Mouse (Mus musculus): ENCODE results near the gene Cdc42bpb. TPM values are rescaled to one million over a fixed set of nuclear protein-coding genes. Genes with fewer than 3 reads are reported as not detected.

The Cdc42bpb gene
- total RNA-seq, 1 experiment from 2014 or later = 2.4 TPM

DNA sequence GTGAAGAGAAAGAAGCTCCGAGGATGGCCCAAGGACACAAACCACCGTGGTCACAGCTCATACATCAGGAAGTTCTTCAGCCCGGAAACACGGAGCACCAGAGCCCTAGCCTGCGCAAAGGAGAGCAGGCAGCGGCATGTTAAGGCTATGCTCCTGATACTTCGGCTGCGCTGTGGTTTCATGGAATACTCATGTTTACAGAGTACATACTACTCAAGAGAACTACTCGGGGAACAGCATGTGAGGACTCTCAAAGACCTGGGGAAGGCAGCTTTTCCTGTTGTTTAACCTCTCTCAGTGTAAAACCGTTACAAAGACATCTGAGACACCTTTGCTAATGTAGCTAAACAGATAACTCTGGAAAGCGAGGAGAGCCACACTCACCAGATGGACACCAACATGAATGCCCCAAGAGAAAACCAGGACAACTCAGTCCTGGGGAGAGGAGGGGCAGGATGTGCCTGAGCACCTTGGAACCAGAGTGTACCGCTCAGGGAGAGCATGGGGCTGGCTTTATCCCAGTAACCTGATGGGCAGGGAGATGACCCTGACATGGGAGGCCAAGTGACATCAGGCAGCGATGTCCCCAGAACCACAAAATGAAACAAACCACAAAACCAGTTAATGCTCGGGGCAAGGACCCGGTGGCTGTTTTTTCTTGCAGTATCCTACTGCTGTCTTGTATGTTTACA is 27.8 kb downstream of the Cdc42bpb start:
- ATAC-seq (replicated peaks; ENCODE audit: low read depth, poor library complexity, severe bottlenecking) = no peak

GRCm38 (mm10) chr12:111343956-111344355 is 33.6 kb downstream of the Cdc42bpb start:
- ATAC-seq (replicated peaks; ENCODE audit: low read depth, poor library complexity, severe bottlenecking) = no peak

DNA sequence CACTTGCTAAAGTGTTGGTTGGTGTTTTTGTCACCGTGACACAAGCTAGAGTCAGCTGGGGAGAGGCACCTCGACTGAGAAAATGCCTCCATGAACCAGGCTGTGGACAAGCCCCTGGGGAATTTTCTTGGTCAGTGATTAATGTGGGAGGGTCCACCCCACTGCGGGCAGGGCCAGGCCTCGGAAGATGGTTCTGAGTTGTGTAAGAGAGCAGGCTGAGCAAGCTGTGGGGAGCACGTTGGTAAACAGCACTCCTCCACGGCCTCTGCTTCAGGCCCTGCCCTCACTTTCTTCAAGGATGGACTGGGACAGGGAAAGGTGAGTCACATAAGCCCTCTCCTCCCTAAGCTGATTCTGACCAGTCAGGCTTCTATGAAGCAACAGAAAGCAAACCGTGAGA is 36.8 kb downstream of the Cdc42bpb start:
- ATAC-seq (replicated peaks; ENCODE audit: low read depth, poor library complexity, severe bottlenecking) = no peak

- peak; percentile 34; the same call in 1 of the 2 replicates for ATAC-seq (replicated peaks; ENCODE audit: low read depth, poor library complexity, severe bottlenecking)
Observed at GRCm38 (mm10) chr12:111337864-111338354, 39.6 kb downstream of the Cdc42bpb start.

DNA sequence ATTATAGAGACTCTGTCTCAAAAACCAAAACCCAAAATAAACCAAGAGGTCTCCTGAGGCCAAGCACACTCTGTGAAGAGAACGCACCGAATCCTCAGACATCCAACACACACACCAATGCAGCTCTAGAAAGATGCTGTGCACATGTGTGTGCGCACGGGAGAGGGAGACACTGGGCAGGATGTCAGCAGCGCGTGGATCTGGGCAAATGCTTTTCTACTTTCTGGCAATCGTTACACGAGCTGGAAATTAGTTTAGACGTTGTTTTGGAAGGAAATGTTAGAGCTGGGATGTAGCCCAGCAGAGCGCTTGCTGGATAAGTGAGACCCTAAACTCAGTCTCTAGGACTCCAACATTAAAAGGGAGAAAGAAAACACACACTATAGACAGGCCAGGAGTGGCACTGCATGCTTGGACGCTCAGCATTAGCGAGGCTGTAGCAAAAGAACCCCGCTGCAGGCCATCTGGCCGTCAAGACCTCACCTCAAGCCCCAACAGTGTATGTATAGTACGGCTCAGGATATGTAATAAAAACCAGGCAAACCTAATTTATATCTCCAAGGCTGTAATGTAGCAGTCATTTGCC is 44.4 kb downstream of the Cdc42bpb start:
- no peak for ATAC-seq (replicated peaks; ENCODE audit: low read depth, poor library complexity, severe bottlenecking)

DNA sequence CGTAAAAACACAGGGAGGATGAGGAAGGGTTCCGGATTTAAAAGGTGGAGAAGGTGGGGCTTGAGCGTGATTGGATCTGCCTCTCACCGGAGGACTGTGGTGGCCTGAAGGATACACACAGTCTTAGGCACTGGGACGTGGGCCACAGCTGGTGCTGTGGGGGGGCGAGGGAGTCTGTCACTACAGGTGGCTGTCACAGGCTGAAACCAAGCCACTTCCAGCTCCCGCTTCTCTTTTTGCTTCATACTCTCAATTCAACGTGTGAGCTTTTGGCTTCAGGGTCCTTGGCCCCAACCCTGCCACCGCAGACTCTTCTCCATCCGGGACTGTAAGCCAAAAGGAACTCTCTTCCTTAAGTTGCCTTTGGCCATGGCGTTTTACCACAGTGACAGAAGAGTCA is 45.1 kb downstream of the Cdc42bpb start:
- ATAC-seq (replicated peaks; ENCODE audit: low read depth, poor library complexity, severe bottlenecking) = no peak

- ATAC-seq (replicated peaks; ENCODE audit: low read depth, poor library complexity, severe bottlenecking) = no peak
Observed at GRCm38 (mm10) chr12:111331573-111331972, 45.9 kb downstream of the Cdc42bpb start.

- no peak for ATAC-seq (replicated peaks; ENCODE audit: low read depth, poor library complexity, severe bottlenecking)
Observed at GRCm38 (mm10) chr12:111329281-111329680, 48.2 kb downstream of the Cdc42bpb start.

GRCm38 (mm10) chr12:111328360-111328759 is 49.2 kb downstream of the Cdc42bpb start:
- peak; percentile 77 for ATAC-seq (replicated peaks; ENCODE audit: low read depth, poor library complexity, severe bottlenecking)

DNA sequence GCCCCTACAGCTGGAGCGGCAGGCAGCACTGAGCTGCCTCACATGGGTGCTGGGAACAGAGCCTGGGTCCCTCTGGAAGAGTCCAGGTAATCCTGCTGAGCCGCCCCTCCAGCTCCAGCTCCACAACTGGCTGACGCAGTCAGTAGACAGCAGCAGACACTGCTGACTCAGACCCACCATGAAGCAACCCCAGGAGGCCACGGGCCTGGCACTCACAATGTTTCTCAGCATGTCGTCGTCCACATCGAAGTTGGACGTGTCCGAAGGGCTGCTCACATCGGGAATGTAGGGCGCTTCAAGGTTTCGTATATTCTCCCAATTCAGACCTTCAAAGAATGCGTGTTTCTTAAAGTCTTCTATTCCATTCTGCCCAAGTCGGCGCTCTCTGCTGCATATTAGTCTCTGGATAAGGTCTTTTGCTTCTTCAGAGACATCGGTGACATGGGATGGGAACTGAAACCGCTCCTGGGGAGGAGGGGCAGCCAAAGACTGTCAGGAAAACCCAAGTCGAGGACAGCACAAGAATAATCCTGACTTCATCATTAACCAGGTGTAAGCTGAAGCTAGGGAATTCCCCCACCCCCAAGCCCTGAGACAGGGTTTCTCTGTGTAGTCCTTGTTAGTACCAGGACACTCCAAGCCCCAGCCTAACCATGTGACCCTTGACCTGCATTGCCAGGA is 51.6 kb downstream of the Cdc42bpb start:
- ATAC-seq (replicated peaks; ENCODE audit: low read depth, poor library complexity, severe bottlenecking) = no peak

GRCm38 (mm10) chr12:111324949-111325348 is 52.6 kb downstream of the Cdc42bpb start:
- no peak for ATAC-seq (replicated peaks; ENCODE audit: low read depth, poor library complexity, severe bottlenecking)

DNA sequence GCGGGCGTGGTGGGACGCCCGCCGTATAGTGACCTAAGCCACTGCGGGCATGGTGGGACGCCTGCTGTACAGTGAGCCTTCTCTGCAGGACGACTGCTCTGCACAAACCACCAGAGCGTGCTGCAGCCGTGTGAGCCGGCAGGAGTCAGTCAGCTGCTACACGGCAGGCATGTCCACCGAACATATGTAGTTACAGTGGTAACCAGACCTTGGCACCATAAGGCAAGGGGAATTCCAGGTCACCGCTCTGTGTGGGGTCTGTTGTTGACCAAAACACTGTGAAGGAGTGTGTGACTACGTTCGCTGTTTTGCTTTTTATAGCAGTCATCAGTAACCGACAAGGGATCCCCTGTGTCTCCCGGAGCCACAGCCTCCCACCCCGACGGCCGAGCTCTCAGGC is 53.0 kb downstream of the Cdc42bpb start:
- no peak for ATAC-seq (replicated peaks; ENCODE audit: low read depth, poor library complexity, severe bottlenecking)

- no peak for ATAC-seq (replicated peaks; ENCODE audit: low read depth, poor library complexity, severe bottlenecking)
Observed at GRCm38 (mm10) chr12:111323423-111323822, 54.1 kb downstream of the Cdc42bpb start.

DNA sequence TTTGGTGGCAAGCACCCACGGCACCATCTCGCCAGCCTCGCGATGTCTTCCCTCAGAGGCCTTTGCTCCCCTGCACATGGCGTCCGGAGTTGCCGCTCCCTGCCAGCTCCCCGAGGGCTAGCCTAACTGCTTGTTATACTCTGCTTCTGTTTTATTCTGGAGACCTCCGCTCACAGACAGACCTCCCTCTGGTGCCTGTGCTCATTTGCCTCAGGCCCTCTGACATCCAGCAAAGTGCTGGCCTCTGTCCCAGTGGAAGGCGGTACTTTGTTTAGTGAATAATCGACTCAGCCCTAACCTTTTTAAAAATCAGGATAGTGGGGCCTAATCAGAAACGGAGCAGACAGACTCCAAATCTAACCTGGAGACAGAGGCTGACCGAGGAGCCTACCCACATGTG is 55.7 kb downstream of the Cdc42bpb start:
- no peak for ATAC-seq (replicated peaks; ENCODE audit: low read depth, poor library complexity, severe bottlenecking)

- no peak for ATAC-seq (replicated peaks; ENCODE audit: low read depth, poor library complexity, severe bottlenecking)
Observed at GRCm38 (mm10) chr12:111320549-111320948, 57.0 kb downstream of the Cdc42bpb start.

GRCm38 (mm10) chr12:111317694-111318093 is 59.8 kb downstream of the Cdc42bpb start:
- no peak for ATAC-seq (replicated peaks; ENCODE audit: low read depth, poor library complexity, severe bottlenecking)

- no peak for ATAC-seq (replicated peaks; ENCODE audit: low read depth, poor library complexity, severe bottlenecking)
Observed at GRCm38 (mm10) chr12:111314273-111314672, 63.2 kb downstream of the Cdc42bpb start.

- ATAC-seq (replicated peaks; ENCODE audit: low read depth, poor library complexity, severe bottlenecking) = no peak
Observed at GRCm38 (mm10) chr12:111311775-111312174, 65.7 kb downstream of the Cdc42bpb start.

DNA sequence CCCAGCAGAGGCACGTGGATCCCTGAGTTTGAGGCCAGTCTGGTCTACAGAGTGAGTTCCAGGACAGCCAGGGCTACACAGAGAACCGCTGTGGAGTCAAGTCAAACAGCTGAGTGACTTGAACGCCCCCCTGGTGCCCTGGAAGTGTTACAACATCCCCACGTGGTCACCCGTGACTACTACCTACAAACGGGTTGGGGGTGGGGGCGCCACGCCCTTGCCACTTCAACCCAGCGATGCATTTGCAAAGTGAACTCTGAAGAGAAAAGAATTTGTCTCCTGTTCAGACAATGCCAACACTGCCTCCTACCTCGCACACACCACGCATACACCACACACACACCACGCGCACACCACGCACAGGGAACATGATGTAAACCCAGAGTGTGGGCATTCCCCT is 67.6 kb downstream of the Cdc42bpb start:
- ATAC-seq (replicated peaks; ENCODE audit: low read depth, poor library complexity, severe bottlenecking) = no peak

DNA sequence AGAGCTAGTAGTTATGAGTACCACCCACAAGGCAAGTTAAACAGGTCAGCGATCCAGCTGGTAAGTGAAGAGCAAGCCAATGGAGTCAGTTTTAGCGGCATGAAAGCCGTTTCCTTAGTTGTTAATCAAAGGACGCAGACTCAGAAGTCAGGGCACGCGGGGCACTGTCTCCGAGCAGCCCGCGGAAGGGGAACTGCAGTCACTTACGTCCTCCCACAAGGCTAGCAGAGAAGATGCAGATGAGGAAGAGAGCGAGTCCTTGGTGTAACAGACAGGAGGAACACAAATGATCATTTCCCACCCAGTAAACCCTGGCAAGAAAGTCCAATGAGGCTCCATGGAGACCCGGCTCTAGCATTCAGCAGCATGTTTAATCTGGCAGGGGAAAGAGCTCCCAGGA is 68.3 kb downstream of the Cdc42bpb start:
- peak; percentile 87 for ATAC-seq (replicated peaks; ENCODE audit: low read depth, poor library complexity, severe bottlenecking)

DNA sequence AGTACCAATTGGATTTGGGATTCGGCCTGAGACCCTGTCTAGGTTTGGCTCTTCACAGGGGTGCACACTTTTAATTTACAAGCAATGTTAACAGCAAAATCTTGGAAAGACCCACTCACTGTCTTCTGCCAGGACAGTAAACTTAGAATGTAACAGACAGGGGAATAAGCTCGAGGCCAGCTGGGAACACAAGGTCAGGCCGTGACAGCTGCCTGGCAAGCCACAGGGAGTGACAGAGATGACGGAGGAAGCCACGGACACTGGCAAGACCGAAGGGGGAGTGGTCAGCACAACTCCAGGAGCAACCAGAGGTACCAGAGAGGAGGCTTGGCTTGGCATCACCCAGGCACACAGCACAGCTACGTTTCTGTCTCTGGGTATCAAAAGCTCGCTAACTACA is 70.7 kb downstream of the Cdc42bpb start:
- no peak for ATAC-seq (replicated peaks; ENCODE audit: low read depth, poor library complexity, severe bottlenecking)

Measured in common myeloid progenitor, adult 5-6 weeks (primary cell).